Mouse (Mus musculus) stomach, embryonic 16.5 days (tissue): ENCODE data around the gene Asxl2. TPM values are rescaled to one million over a fixed set of nuclear protein-coding genes. Genes with fewer than 3 reads are reported as not detected.

Experiments used
- ATAC-seq: fragments of 200-750 bp; cut with Nextera tagmentation; 2 replicates; pipeline ENCODE4 v1.8.0; 2017; ENCODE audit warnings: moderate number of reproducible peaks, moderate TSS enrichment; ENCODE audit not compliant: insufficient read depth, low FRiP score
- H3K27ac ChIP-seq: fragments of 300-500 bp; sonication (generic); 2 replicates; pipeline ENCODE4 v1.5.1; 2014; ENCODE audit warnings: low read length
- H3K27me3 ChIP-seq: fragments of 300-500 bp; sonication (generic); 2 replicates; pipeline ENCODE4 v1.6.1; 2014; ENCODE audit warnings: low read length, control low read depth, mixed read lengths; ENCODE audit not compliant: control insufficient read depth, insufficient read depth
- H3K36me3 ChIP-seq: fragments of 300-500 bp; sonication (generic); 2 replicates; pipeline ENCODE4 v1.6.1; 2014; ENCODE audit warnings: low read length; ENCODE audit not compliant: control insufficient read depth, insufficient read depth
- H3K4me1 ChIP-seq: fragments of 300-500 bp; sonication (generic); 2 replicates; pipeline ENCODE4 v1.6.1; 2014; ENCODE audit warnings: low read length, control low read depth, mixed read lengths; ENCODE audit not compliant: control insufficient read depth, insufficient read depth
- H3K4me2 ChIP-seq: fragments of 300-500 bp; sonication (generic); 2 replicates; pipeline ENCODE4 v1.6.1; 2014; ENCODE audit warnings: low read depth, low read length, mixed read lengths
- H3K4me3 ChIP-seq: fragments of 300-500 bp; sonication (generic); replicated peaks from 2 replicates; pipeline ENCODE4 v1.5.1; 2014; ENCODE audit warnings: mild to moderate bottlenecking, low read length
- H3K9ac ChIP-seq: fragments of 300-500 bp; sonication (generic); 2 replicates; pipeline ENCODE4 v1.6.1; 2014; ENCODE audit warnings: low read length
- H3K9me3 ChIP-seq: fragments of 300-500 bp; sonication (generic); replicated peaks from 2 replicates; pipeline ENCODE4 v1.6.1; 2016; ENCODE audit warnings: low read length, control low read depth; ENCODE audit not compliant: control insufficient read depth
- WGBS: fragments of 180-500 bp; shearing (Covaris S2); extraction: QIAGEN DNeasy Blood & Tissue Kit; methylation state at CpG from one replicate; pipeline ENCODE4 v1.1.7; 2014; 5-methylcytosine and 5-hydroxymethylcytosine counted together
- polyA plus RNA-seq: library from polyadenylated mRNA; unstranded; fragments of >200 nt; fragmentation: Nextera tagmentation; extraction: Ambion mirVana; gene quantifications from 2 replicates; pipeline ENCODE4 v1.2.1, GENCODE M21; 2015

Asxl2 gene
- polyA plus RNA-seq, 1 experiment from 2014 or later = 18.8 TPM

- WGBS = 38% methylated on average over 1 of the region's 1 CpGs
- H3K4me1 ChIP-seq = peaks cover 5% of the 10 kb centered on the region; the same call in 1 of the 2 replicates
- H3K9ac ChIP-seq = no peak overlapping the region
- no peak overlapping the region for H3K27ac ChIP-seq
- H3K9me3 ChIP-seq = no peaks in the 10 kb centered on the region
- H3K36me3 ChIP-seq = no peaks in the 10 kb centered on the region
- ATAC-seq = no peak
- no peak overlapping the region for H3K4me2 ChIP-seq
- H3K27me3 ChIP-seq = no peaks in the 10 kb centered on the region
- H3K4me3 ChIP-seq = no peak overlapping the region
These were observed 7.1 kb downstream of the Asxl2 start for GRCm38 (mm10) chr12:3433736-3434135.

DNA sequence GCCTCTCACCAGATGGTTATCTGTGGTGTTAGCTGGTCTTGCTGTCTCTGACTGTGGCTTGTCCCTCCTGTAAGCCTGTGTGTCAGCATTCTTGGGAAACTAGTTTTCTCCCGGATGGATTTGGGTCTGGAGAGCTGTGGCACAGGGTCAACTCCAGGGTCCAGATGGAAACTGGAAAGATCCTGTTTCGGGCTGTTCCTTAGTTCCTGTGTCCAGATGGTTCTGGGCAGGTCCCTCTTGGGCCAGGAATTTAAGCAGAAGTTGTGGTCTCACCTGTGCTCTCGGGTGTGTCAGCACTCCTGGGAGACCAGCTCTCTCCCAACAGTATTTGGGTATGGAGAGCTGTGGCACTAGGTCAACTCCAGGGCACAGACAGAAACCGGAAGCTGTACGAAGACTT lies 9.8 kb downstream of the Asxl2 start:
- Histone ChIP-seq H3K4me3 (no peak overlapping the region), H3K27me3 (no peaks in the 10 kb centered on the region), H3K4me2 (no peak overlapping the region), H3K9me3 (no peaks in the 10 kb centered on the region), H3K36me3 (no peaks in the 10 kb centered on the region), H3K27ac (no peak overlapping the region), H3K4me1 (0 out of 2 replicates have a peak, but pooled peaks cover 5% of the 10 kb centered on the region), H3K9ac (no peak overlapping the region)
- ATAC-seq = no peak
- 86% methylated on average over 5 of the region's 5 CpGs for WGBS

GRCm38 (mm10) chr12:3437815-3438214 lies 11.2 kb downstream of the Asxl2 start:
- no peak overlapping the region for H3K27ac ChIP-seq
- H3K4me2 ChIP-seq = no peak overlapping the region
- no peak overlapping the region for H3K4me3 ChIP-seq
- no peak overlapping the region for H3K9ac ChIP-seq
- H3K9me3 ChIP-seq = no peaks in the 10 kb centered on the region
- WGBS = 94% methylated on average over 1 of the region's 1 CpGs
- no peaks in the 10 kb centered on the region for H3K27me3 ChIP-seq
- no peaks in the 10 kb centered on the region for H3K36me3 ChIP-seq
- 0 out of 2 replicates have a peak, but pooled peaks cover 6% of the 10 kb centered on the region for H3K4me1 ChIP-seq
- no peak for ATAC-seq

DNA sequence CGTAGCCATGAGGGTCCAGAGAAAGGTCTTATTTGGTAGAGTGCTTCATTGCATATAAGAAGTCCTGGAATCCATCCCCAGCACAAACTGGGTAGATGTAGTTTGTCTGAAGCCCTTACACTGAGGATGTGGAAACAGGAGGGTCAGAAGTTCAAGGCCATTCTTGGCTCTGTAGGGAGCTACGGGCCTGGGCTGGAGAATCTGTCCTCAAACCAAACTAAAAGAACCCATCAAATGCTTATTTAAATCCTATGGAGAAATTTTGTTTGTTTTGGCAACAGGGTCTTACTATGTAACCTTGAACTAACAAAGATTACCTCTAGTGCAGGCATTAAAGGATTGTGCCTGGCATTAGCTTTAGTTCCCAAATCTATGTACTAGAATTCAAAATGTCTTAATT lies 14.3 kb downstream of the Asxl2 start:
- 0 out of 2 replicates have a peak, but pooled peaks cover 6% of the 10 kb centered on the region for H3K4me1 ChIP-seq
- no peaks in the 10 kb centered on the region for H3K27me3 ChIP-seq
- H3K9ac ChIP-seq = no peak overlapping the region
- WGBS = 65% methylated on average over 2 of the region's 2 CpGs
- H3K27ac ChIP-seq = no peak overlapping the region
- no peak overlapping the region for H3K4me3 ChIP-seq
- 0 out of 2 replicates have a peak, but pooled peaks cover 5% of the 10 kb centered on the region for H3K36me3 ChIP-seq
- no peak overlapping the region for H3K4me2 ChIP-seq
- no peak for ATAC-seq
- H3K9me3 ChIP-seq = no peaks in the 10 kb centered on the region

DNA sequence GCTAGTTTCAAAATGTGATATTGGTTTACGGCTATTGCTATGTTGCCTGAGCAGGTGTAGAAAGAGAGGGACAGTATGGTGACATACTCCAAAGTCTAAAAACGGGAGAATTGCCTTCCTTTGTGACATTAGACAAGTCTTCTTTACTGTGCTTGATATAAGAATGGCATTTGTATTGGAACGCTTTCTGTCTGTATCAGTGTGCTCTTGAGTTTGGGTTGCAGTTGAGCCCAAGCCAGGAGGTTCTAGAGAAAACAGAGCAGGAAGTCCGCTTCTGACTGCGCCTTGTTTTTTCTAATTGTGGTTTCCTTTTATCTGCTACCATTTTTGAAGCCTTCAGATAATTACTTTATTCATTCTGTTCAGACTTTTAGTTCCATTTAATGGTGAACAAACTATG lies 14.7 kb downstream of the Asxl2 start:
- H3K9ac ChIP-seq = no peak overlapping the region
- no peak overlapping the region for H3K27ac ChIP-seq
- no peak overlapping the region for H3K4me2 ChIP-seq
- H3K4me3 ChIP-seq = no peak overlapping the region
- no peaks in the 10 kb centered on the region for H3K27me3 ChIP-seq
- ATAC-seq = no peak
- 0 out of 2 replicates have a peak, but pooled peaks cover 5% of the 10 kb centered on the region for H3K36me3 ChIP-seq
- 81% methylated on average over 5 of the region's 5 CpGs for WGBS
- H3K4me1 ChIP-seq = 0 out of 2 replicates have a peak, but pooled peaks cover 6% of the 10 kb centered on the region
- no peaks in the 10 kb centered on the region for H3K9me3 ChIP-seq

GRCm38 (mm10) chr12:3453554-3453953 lies 26.9 kb downstream of the Asxl2 start:
- H3K4me1 ChIP-seq = no peaks in the 10 kb centered on the region
- no peaks in the 10 kb centered on the region for H3K9me3 ChIP-seq
- H3K9ac ChIP-seq = no peak overlapping the region
- H3K4me2 ChIP-seq = no peak overlapping the region
- H3K4me3 ChIP-seq = no peak overlapping the region
- H3K36me3 ChIP-seq = peaks cover 7% of the 10 kb centered on the region; the same call in 1 of the 2 replicates
- H3K27ac ChIP-seq = no peak overlapping the region
- no peak for ATAC-seq
- H3K27me3 ChIP-seq = no peaks in the 10 kb centered on the region
- 91% methylated on average over 3 of the region's 3 CpGs for WGBS

DNA sequence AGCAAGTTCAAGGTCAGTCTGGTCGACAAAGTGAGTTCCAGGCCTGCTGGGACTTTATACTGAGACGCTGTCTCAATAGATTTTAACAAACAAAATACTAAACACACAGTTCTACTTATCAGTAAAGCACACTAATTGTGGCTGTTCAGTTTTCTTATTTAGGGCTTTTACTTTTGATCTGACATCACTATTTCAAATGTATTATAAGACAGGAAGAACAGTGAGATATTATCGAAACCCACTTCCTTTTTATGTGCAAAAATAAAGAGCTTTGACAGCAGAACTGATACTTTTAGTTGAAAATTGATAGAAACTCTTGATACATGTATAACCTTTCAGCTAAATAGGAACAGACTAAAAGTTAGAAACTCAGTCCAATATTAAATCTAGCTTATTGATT lies 36.4 kb downstream of the Asxl2 start:
- peaks cover 7% of the 10 kb centered on the region for H3K36me3 ChIP-seq
- no peaks in the 10 kb centered on the region for H3K4me1 ChIP-seq
- no peak overlapping the region for H3K4me2 ChIP-seq
- 91% methylated on average over 3 of the region's 3 CpGs for WGBS
- no peak overlapping the region for H3K9ac ChIP-seq
- no peaks in the 10 kb centered on the region for H3K9me3 ChIP-seq
- no peak for ATAC-seq
- no peaks in the 10 kb centered on the region for H3K27me3 ChIP-seq
- no peak overlapping the region for H3K27ac ChIP-seq
- H3K4me3 ChIP-seq = no peak overlapping the region

GRCm38 (mm10) chr12:3499662-3500061 lies 73.0 kb downstream of the Asxl2 start:
- Histone ChIP-seq H3K4me3 (no peak overlapping the region), H3K9ac (no peak overlapping the region), H3K4me1 (no peaks in the 10 kb centered on the region), H3K36me3 (peaks cover 23% of the 10 kb centered on the region), H3K27ac (no peak overlapping the region), H3K27me3 (no peaks in the 10 kb centered on the region), H3K4me2 (no peak overlapping the region), H3K9me3 (no peaks in the 10 kb centered on the region)
- 88% methylated on average over 4 of the region's 4 CpGs for WGBS
- no peak for ATAC-seq

GRCm38 (mm10) chr12:3500071-3500470 lies 73.4 kb downstream of the Asxl2 start:
- H3K9ac ChIP-seq = no peak overlapping the region
- WGBS = 85% methylated on average over 6 of the region's 6 CpGs
- H3K4me2 ChIP-seq = no peak overlapping the region
- no peak overlapping the region for H3K27ac ChIP-seq
- no peaks in the 10 kb centered on the region for H3K27me3 ChIP-seq
- no peak for ATAC-seq
- no peak overlapping the region for H3K4me3 ChIP-seq
- H3K36me3 ChIP-seq = peaks cover 23% of the 10 kb centered on the region
- H3K4me1 ChIP-seq = no peaks in the 10 kb centered on the region
- no peaks in the 10 kb centered on the region for H3K9me3 ChIP-seq
